Mouse (Mus musculus) layer of hippocampus, adult 11-12 months (tissue): ENCODE measurements at regions not wholly inside any gene's neighbourhood (a gene's known extent, or its start where the extent isn't known, plus 50 kb on each side); places are given as distances from the start of the nearest gene placed in this dataset.

Source experiments
- DNase-seq: peaks from one replicate; pipeline ENCODE4 v3.0.0; 2022; ENCODE audit warnings: low spot score

DNA sequence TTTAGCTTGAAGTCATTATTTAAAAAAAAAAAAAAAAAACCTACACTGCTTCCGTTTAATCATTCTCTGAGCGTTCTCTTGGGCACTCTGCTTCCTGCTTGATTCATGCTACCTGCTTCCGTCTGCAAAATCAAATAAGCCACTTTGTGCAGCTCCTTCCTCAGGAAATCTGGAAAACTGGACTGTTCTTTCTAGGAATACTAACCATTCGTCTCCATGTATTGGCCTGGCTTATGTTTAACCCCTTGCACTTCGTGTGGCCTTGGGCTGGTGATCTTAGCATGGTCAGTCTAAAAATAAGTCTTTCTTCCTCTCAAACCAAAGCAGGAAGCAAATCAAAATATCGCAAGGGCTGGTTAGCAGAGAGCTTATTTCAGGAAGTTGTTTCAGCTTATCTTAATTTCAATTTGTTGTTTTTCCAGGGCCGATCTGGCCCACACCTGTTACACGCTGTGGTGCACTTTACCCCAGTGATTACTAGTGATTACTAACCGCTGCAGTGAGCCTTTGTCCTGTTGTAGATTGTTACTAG is 68.5 kb upstream of the Lcorl start:
- no peak for DNase-seq

GRCm38 (mm10) chr5:45923907-45924594 is 66.6 kb upstream of the Lcorl start:
- DNase-seq: no peak
